Mouse (Mus musculus): ENCODE data around the gene Car2.

DNA sequence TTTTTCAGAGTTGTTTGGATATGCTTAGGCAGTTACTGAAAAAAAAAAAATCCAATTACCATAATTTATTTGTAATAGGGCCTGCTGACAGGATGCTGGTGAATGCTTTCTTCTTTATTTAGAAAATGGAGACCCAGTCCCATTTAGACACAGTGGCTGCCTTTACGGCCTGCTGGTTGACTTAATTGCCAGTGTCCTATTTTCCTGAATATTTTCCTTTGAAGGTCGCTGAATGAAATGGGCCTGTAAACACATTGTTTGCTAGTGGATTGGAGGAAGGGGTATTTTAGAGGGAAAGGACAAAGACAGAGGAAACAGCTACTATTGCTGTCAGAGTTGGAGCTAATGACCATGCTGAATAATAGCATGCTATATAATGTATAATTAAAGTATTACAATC, 2.5 kb downstream of the Car2 start:
- TF ChIP-seq POLR2A (IDR thresholded peaks at IDR 0.05; ENCODE audit: borderline replicate concordance, extremely low read depth, insufficient read depth, insufficient read length, poor library complexity, severe bottlenecking) (no peak), CTCF (IDR thresholded peaks at IDR 0.05; ENCODE audit: borderline replicate concordance, extremely low read depth, insufficient read depth, insufficient read length) (no peak)
